Mouse (Mus musculus) spleen, postnatal 4 days (tissue): Measurements from ENCODE around the gene Pum2.

Source experiments
- DNase-seq, 2 experiments: peaks; one replicate each; pipeline ENCODE4 v3.0.0; 2022; ENCODE audit warnings: low spot score in 2 of 2

Gene Pum2

DNA sequence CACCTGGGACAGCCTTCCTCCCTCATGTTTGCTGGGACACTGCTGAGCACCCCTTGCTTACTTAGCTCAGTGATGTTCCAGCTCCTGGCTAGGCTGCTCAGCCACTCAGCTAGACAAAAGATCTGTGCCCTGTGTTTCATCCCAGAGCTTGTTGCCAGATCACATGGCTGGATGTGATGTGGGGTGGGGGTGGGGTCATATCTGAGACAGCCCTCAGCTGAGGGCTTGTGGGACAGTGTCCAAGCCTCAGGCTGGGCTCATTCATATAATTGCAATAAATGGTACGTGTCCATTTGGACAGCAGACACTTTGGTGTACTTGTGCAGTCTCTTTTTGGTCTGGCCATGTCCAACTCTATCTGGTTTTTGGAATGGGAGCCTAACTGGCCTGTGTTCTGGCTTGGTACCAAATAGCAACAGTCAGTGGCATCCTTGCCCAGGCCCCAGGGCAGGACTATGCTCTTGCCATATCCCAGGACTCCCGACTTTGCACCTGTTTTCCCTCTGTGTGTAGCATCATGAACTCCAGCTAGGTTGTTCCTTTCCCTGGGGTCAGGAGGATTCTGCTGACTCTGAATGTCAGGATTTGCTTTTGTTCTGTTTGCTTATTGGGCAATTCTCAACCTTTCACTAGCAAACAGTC lies 119.6 kb downstream of the Pum2 start:
- DNase-seq: no peak

DNA sequence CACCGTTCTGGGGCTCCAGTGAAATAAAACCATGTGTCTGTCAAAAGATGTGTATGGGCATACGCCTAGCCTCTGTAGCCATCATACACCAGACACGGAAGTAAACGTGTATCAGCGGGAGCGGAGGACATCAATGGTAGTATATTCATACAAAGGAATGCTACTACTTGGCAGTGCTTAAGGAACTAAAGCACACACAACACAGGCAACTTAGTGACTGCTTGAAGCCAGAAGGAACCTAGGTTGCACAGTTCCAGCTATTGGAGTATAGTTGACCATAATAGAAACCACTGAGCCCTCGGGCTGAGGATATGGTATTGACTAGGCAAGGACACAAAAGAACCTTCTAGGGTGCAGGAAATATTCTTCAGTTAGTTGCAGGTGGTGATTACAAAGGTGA lies 124.0 kb downstream of the Pum2 start:
- no peak for DNase-seq

DNA sequence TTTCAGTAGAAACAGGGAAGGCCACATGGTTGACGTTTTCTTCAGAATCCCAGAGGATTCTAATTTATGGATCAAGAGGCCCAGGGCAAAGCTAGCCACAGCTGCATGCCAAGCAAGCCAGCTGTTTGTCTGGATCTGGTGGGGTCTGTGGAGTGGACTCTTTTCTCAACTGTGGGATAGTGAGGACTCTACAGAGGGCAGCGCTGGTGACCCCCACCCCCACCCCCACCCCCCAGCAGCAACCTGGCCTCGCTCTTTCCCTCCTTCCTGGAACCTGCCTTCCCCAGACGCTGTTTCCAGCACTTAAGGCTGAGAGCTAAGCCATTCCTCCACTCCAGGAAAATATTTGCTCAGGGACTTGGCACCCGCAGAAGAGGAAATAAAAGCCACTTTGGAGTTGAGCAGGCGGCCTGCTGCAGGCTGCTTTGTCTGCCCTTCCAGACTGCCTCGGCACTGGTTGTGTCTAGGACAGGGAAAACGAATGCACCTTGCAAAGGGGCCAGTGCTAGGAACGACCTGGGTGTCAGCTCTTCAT lies 124.6 kb downstream of the Pum2 start:
- DNase-seq: no peak
